Mouse (Mus musculus) left cerebral cortex, adult 8-10 months (tissue): ENCODE measurements at regions not wholly inside any gene's neighbourhood (a gene's known extent, or its start where the extent isn't known, plus 50 kb on each side); places are given as distances from the start of the nearest gene placed in this dataset.
"Not testable (repeated sequence)": the region's sequence is repeated elsewhere in the genome, so short reads cannot be mapped to it uniquely, and the experiment has no call there.

Source experiments
- DNase-seq, 2 experiments: peaks; one replicate each; pipeline ENCODE4 v3.0.0; 2022; ENCODE audit warnings: low spot score in 2 of 2

DNA sequence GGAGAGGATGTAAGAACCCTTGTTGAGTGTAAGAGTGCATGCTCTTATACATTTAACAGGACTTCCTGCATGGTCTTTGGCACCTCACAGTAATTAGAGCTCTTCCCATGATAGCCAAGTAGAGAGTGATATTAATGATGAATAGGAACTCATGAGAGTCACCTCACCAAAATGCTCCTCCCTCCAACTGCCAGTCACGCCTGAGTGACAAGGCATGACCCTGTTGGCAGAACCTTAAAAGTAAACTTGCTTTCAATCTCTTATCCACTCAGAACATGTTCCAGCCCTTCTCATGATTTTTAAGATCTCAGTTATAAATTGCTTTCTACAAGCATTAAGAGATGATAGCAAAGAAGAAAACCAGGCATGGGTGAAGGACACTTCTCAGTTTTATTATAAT lies 291.8 kb downstream of the Tox3 start:
- DNase-seq: no peak

GRCm38 (mm10) chr8:90046779-90047178 lies 301.4 kb downstream of the Tox3 start:
- no peak for DNase-seq

DNA sequence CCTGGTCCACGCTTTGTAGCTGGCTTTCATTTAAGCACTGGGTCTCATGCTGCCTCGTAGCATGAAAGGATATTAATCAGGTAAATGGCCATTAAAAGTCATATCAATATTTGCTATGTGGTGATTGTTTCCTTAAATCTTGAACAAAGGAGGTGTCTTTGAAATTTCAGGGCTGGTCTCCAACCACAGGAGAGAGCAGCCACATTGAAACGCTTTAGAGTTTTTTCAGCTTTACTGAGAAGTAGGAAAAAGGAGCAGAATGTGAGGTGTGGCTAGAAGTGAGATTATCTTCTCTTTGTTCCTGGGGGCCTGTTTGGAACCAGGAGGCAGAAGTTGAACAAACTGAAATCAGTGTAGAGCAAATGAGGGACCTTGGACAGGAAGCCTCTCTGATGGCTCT lies 311.7 kb downstream of the Tox3 start:
- DNase-seq: no peak

- DNase-seq: no peak
Measured at GRCm38 (mm10) chr8:90032572-90032971, 315.6 kb downstream of the Tox3 start.

DNA sequence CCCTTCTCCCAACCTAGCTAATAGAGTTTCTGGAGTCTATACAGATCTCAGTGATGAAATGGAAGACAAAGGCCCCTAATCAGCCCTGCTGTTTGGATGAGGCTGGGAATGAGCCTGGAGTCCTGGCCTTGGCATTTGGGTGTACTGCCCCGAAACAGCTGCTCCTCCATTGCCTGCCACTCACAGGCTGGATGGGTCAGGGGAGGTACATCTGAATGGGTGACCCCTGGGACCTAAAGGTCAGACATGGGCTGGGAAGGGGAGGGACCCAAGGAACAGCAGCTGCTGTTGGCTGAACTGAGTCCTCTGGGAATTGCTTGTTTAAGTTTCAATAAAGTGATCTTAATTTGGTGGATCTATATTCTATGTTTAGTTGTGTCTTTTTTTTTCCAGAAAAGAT lies 316.9 kb downstream of the Tox3 start:
- no peak for DNase-seq

DNA sequence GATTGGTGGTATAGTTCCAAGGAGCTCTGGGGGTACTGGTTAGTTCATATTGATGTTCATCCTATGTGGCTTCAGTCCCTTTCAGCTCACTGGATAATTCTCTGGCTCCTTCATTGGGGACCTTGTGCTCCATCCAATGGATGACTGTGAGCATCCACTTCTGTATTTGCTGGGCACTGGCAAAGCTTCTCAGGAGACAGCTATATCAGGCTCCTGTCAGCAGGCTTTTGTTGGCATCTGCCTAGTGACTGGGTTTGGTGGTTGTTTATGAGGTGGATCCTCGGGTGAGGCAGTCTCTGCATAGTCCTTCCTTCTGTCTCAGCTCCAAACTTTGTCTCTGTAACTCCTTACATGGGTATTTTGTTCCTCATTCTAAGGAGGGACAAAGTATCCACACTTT lies 330.2 kb downstream of the Tox3 start:
- DNase-seq: not testable (repeated sequence)

GRCm38 (mm10) chr8:90013755-90014154 lies 334.4 kb downstream of the Tox3 start:
- no peak for DNase-seq

DNA sequence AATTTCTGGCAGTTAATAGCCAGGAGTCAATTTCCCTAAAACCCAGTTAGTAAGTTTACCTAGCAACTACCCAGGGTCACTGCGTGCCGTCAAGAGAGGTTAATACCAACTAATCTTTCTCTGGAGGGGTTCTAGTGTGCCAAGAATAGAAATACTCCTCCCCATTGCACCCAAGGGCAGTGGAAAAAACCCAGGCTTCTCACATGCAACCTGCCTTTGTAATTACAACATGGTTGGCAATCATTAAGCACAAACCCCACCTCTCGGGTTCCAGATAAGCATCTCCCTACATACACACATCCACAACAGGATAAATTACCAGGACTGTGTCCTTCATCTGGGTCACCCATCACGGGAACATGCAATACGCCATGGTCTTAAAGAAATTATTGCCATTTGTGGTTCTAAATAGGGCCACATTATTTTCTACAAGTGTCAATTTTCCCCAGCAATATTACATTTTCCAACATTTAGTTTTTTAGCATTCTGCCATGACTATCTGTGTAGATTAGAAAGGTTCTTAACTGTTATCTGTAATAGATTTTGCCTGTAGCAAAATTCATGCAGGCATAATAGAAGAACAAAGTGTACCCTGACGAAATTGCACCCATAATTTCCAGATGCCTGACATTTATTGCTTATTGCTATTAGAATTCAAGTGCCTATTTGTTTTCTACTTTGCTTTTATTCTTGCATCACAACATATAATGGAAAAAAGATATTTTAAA lies 336.3 kb downstream of the Tox3 start:
- DNase-seq: no peak

DNA sequence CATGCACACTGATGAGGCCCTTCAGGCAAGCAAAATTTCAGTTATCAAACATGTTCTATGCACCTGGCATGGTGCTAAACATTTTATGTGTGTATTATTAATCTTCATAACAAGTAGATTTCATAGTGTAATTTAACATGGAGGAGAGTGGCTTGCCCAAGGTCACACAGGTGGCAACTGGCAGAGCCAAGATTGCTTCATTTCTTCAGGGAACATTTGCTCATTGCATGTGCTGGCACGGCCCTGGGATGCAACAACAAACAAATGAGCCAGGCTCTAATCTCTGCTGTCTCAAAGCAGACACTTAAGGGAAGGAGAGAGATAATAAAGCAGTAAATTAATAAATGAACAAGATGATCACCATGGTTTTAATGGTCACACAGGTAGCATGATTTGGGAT lies 338.7 kb downstream of the Tox3 start:
- DNase-seq: no peak

GRCm38 (mm10) chr8:90000899-90001640 lies 347.1 kb downstream of the Tox3 start:
- peak; percentile 47 to 77 for DNase-seq

DNA sequence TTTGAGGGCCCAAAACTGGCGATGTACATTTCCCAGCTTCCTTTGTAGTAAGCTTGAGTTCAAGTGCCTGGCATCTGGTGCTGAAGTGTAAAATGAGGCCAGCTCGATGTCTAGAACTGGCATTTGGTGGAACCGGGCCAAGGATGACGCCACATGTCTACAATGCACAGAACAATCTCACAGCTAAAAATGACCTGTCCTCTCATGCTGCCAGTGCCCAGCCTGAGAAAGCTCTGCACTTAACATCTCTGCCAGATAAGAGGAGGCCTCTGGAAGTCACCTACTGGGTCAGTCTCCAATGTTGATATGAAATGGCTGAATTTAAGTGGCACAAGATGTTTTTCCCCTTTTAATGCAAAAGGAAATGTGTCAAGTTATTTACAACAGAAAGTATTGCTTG lies 354.4 kb downstream of the Tox3 start:
- peak in 1 of 2 experiments; percentile 14 for DNase-seq

DNA sequence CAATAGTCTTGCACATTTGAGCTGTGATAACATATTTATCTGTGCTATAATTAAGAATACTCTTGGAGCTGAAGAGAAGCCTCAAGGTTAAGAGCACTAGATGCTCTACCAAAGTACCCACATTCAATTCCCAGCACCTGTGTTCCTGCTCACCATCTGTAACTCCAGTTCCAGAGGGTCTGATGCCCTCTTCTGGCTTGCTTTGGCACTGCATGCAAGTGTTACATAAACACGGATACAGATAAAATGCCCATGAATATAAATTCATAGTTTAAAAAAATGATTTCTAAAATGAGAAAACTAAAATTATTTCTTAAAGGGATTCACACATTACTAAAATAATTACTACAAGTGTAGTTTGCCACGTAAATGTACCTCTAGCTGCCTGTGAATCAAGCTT lies 364.3 kb downstream of the Tox3 start:
- DNase-seq: no peak

DNA sequence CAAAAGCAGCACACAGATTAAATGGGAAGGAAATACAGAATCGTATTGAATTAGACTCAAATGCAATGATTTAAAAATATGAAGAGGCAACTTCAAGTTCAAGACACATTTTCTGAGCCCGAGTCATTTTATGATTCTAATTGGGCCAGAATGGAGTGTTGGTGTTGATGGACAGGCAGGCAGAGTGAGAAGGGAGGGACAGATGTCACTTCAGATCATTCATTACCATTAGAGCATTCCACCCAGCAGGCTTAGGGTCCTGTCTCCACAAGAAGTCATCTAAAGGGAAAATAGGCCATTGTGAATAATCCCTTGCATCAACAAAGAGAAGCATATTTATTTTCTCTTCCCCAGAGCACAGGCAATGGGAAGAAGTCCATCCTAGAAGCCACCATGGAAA lies 365.6 kb downstream of the Tox3 start:
- DNase-seq: no peak

DNA sequence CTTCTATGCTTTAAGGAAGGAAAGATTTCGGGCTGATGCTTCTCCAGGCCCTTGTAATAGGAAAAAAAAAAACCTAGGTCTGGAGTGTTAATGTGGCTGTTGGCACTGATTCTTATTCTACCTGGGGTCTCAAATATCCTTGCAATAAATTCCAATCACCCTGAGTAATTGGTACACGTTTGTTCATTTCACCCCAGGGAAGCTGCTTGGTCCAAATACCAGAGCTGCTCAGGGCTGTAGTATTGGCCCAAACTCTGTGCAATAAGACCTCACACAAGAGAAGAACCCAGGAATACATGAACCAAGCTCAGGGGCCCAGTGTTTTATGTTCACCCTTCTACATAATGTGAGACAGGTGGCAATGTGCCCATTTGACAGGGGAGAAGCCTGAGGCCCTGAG lies 366.8 kb downstream of the Tox3 start:
- DNase-seq: no peak

DNA sequence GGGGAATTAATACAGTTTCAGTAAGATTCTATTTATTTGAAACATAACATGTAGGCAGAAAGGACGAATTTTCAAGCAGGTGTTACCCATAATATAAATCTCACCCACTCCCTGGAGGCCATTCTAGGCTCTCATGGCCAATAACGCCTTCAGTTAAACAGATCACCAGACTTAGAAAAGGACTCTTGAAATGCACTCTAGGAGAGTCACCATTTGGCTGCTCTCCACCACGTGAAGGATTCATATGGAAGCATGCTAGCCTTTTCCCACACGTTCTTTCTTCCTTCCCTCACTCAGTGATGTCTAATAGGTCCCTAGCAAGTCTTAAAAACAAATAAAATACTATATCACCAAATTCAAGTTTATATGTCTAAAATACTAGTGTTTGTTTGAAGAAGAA lies 367.7 kb downstream of the Tox3 start:
- DNase-seq: no peak

GRCm38 (mm10) chr8:89962799-89963198 lies 385.3 kb downstream of the Tox3 start:
- DNase-seq: no peak

GRCm38 (mm10) chr8:89957486-89957885 lies 390.7 kb downstream of the Tox3 start:
- DNase-seq: no peak

- no peak for DNase-seq
Measured at GRCm38 (mm10) chr8:89956482-89957020, 391.6 kb downstream of the Tox3 start.

- peak in 1 of 2 experiments; percentile 70 for DNase-seq
Measured at GRCm38 (mm10) chr8:89938836-89939235, 409.3 kb downstream of the Tox3 start.

GRCm38 (mm10) chr8:89934521-89934920 lies 413.6 kb downstream of the Tox3 start:
- no peak for DNase-seq

- DNase-seq: no peak
Measured at GRCm38 (mm10) chr8:89926666-89927232, 421.4 kb downstream of the Tox3 start.

DNA sequence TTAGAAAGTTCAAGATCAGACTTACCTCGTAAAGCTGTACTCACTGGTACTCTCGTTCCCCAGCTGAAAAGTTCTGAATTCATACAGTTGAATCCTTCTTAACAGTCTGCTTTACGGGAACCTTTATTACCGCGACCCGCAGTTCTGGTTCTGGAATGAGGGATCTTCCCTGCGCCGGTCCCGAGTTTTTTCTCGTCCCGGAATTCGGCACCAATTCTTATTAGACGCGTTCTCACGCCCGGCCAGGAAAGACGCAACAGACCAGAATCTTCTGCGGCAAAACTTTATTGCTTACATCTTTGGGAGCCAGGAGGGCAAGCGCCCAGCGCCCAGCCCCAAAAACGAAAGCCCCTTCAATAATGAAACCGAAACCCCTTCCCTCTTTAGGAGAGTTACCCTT lies 423.4 kb downstream of the Tox3 start:
- DNase-seq: not testable (repeated sequence)
